Mouse (Mus musculus) forelimb bud, embryonic 11.5 days (tissue): ENCODE measurements around the gene Gramd1b.

ENCODE experiments used
- DNase-seq: peaks from one replicate; pipeline ENCODE4 v3.0.0-alpha.2; 2012; ENCODE audit warnings: low read depth, low spot score

Gene Gramd1b

DNA sequence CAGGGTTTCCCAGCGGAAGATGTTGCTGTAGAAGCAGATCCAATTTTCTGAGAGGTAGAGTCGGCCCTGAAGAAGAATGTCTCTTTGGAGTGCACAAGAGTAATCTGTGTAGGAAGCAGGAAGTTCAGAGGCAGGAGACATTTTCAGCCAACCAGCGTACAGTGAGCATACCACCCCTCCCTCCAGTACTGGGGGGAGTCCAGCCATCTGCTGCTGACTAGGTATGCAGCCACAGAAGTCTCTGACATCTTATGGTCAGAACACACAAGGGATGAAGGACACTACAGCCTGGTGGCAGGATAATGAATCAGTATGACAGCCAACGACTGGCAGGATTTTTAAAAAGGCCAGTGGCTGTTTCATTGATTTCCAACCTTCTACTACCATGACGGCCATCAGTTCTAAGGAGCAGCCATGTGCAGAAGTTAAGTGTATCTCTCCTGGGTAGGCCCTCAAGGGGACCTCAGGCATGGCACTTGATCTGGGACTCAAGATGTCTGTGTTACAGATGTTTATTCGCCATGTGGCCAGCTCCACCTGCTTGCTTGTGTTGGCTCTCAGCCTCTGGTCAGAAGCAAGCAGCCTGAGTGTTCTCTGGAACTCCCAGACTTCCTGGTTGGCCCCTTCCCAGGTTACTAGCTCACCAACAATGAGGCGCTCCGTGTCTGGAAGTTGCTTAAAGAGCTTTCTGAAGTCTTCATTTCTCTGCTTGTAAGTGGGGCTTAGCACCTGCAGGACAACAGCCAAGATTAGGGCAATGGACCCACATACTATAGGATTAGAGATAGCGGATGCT, 214.1 kb downstream of the Gramd1b start:
- DNase-seq: no peak

DNA sequence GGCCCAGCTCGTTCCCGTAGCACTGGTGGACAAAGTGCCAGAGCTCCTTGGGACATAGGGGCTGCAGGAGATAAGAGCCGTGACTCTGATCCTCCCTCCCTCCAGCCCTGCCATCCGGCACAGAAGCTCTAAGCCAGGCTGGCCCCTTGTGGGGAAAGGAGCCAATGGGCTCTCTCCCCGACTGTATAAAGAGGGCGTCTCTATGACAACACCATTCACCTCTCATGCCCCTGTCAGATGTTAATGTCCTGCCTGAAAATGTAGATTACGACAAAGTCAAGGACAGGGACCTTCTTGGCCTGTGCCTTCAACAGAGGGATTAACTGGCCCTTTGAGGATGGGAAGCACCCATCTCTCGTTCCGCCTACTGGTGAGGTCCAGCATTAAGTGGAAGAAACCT, 219.4 kb downstream of the Gramd1b start:
- no peak for DNase-seq

- no peak for DNase-seq
Measured at GRCm38 (mm10) chr9:40309876-40310275, 221.3 kb downstream of the Gramd1b start.

GRCm38 (mm10) chr9:40307311-40307710, 223.9 kb downstream of the Gramd1b start:
- no peak for DNase-seq

GRCm38 (mm10) chr9:40304243-40304642, 226.9 kb downstream of the Gramd1b start:
- DNase-seq: no peak

- no peak for DNase-seq
Measured at GRCm38 (mm10) chr9:40302375-40302774, 228.8 kb downstream of the Gramd1b start.

- DNase-seq: no peak
Measured at GRCm38 (mm10) chr9:40301475-40301874, 229.7 kb downstream of the Gramd1b start.

- no peak for DNase-seq
Measured at GRCm38 (mm10) chr9:40300018-40300989, 230.9 kb downstream of the Gramd1b start.

GRCm38 (mm10) chr9:40299323-40299722, 231.9 kb downstream of the Gramd1b start:
- DNase-seq: no peak

GRCm38 (mm10) chr9:40297969-40298368, 233.2 kb downstream of the Gramd1b start:
- no peak for DNase-seq

GRCm38 (mm10) chr9:40296251-40296650, 234.9 kb downstream of the Gramd1b start:
- DNase-seq: no peak

- DNase-seq: no peak
Measured at GRCm38 (mm10) chr9:40294866-40295265, 236.3 kb downstream of the Gramd1b start.

DNA sequence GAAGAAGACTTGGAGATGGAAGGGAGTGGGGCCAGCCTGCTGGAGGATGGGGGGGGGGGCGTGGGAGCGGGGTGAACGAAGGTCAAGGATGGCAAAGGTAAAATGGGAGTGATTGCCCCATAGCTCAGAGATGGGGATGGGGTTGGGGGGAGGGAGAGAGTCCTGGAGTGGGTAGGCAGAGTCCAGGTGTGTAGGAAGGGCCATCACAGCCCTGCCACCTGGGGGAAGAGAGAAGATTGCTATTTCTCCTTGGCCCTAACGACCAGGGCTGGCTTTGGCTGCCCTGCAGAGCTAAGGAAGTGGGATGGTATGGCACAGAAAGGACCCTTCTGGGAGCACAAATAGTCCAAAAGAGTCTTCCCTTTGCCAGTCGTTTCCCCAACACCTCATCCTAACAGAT, 237.0 kb downstream of the Gramd1b start:
- no peak for DNase-seq

- no peak for DNase-seq
Measured at GRCm38 (mm10) chr9:40293740-40294139, 237.4 kb downstream of the Gramd1b start.

- no peak for DNase-seq
Measured at GRCm38 (mm10) chr9:40293286-40293685, 237.9 kb downstream of the Gramd1b start.

DNA sequence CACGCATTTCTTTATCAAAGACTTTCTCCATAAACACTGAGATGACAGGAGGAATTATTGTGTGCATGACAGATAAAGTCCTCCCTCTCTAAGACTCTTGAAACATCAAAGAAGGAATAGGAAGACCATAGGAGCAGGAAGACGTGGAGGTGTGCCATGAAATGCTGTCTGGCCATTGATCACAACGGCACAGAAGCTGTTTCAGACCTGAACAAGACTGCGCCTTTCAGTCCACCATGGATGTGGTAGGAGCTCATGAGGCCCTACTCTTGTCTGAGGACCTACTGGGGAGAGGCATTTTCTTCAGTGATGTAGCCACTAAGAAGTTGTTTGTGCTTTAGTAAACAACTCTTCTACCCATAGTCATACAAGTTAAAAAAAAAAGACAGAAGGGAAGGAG, 238.7 kb downstream of the Gramd1b start:
- DNase-seq: no peak

- DNase-seq: no peak
Measured at GRCm38 (mm10) chr9:40282968-40283367, 248.2 kb downstream of the Gramd1b start.

- no peak for DNase-seq
Measured at GRCm38 (mm10) chr9:40279438-40279837, 251.7 kb downstream of the Gramd1b start.

DNA sequence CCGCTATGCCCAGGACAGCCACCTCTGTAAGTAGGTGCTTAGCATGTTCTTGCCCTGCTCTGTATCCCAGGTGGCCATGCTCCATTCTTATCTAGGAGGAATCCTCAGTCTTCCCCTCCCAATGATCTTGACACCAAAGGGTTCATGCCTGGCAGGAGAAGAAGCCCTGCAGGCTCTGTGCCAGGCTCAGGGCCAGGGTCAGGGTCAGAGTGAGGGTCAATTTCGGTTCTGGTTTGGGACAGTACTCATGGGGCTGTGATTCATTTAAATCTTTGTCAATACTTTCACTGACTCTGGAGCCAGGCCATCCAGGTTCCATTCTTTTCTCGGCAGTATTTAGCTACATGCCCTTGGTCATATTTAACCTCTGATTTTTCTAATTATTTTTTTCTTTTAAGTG, 253.5 kb downstream of the Gramd1b start:
- no peak for DNase-seq

- DNase-seq: no peak
Measured at GRCm38 (mm10) chr9:40275904-40276303, 255.3 kb downstream of the Gramd1b start.

DNA sequence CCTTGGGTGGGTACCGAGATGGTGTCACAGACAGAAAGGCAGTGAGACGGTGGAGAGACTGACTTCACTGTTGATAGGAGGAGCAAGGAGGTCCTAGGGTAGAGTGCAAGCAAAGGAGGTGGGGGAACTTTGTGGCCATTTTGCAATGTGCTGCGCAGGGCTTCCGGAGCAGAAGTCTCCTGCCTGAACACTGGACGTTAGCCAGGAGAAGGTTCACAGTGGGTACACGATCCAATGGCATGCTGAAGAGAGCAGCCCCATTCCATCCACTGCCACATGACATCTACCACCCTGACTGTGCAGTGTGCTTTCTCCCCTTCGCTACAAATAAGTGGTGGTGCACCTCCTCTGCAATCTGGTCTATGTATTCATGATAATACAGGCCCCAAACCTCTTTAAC, 258.4 kb downstream of the Gramd1b start:
- DNase-seq: no peak

DNA sequence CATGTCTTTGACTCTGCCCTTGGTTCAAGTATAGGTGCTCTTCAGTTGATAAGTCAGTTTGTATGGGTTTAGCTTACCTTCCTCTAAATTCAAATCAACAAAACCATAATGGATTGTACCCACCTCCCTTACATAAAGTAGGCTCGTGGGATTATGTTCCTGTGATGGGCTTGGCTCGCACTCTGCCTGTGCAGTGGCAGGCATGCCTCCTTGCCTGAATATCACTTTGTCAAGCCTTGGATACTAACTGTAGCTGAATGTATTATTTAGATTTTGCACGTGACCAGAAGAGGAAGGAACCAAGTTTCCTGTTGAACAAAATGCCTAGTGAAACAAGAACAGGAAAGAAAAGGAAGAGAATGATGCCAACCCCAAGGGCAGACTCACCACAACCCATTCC, 260.1 kb downstream of the Gramd1b start:
- DNase-seq: no peak

DNA sequence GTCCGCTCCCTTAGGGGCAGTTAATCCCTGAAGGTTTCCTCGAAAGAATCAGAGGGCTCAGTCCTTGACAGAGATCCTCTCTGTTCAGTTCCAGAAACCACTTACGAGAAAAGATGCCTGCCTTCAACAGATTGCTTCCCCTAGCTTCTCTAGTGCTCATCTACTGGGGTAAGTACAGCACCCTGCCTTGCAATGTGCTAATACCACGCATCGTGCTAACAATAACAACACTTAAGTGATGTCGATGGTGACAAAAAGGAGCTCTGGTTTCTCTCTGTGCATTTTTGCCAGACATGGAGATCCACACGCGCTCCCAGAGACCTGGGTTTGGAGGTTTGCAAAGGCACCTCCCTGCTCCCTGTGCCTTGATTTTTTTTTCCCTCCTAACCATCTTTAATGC, 261.3 kb downstream of the Gramd1b start:
- DNase-seq: no peak
